Mouse (Mus musculus): Measurements from ENCODE around the gene Odf3b. TPM values are rescaled to one million over a fixed set of nuclear protein-coding genes. Genes with fewer than 3 reads are reported as not detected.
A peak's percentile ranks its signal among the peaks of the same experiment; 100 is the strongest.

The Odf3b gene
- 1.7 and 2.6 TPM in 2 replicates for polyA plus RNA-seq (2014; fragmentation: Nextera tagmentation; extraction: Ambion mirVana)

- peaks cover 32% of the 10 kb centered on the region for H3K27me3 ChIP-seq (ENCODE audit: control insufficient read depth, insufficient read depth, low read length)
- ATAC-seq (ENCODE audit: low FRiP score) (no peak; the same call in 1 of the 2 replicates), DNase-seq (ENCODE audit: low spot score) (peak; percentile 52)
- H3K4me1 ChIP-seq (replicated peaks; ENCODE audit: control insufficient read depth, insufficient read depth, low read length) = no peaks in the 10 kb centered on the region; the same call in 1 of the 2 replicates
- H3K36me3 ChIP-seq (ENCODE audit: control insufficient read depth, insufficient read depth, low read length) = no peaks in the 10 kb centered on the region
- H3K9ac ChIP-seq (ENCODE audit: low read depth, low read length) = peak within 1 kb of the TSS; percentile 35
- peak within 1 kb of the TSS; percentile 32 for H3K4me3 ChIP-seq (ENCODE audit: low read depth, low read length)
- no peaks in the 10 kb centered on the region for H3K9me3 ChIP-seq (ENCODE audit: control insufficient read depth, low read length)
- H3K27ac ChIP-seq (ENCODE audit: low read depth, low read length) = no peak within 1 kb of the TSS
- under 1% methylated on average over 33 of the region's 33 CpGs for WGBS
- peak within 1 kb of the TSS; percentile 62 for H3K4me2 ChIP-seq (replicated peaks; ENCODE audit: low read depth, low read length)
Measured at GRCm38 (mm10) chr15:89378831-89379401, at the start of gene Odf3b. TSS of gene Odf3b (minus strand) at chr15:89379282.

- ATAC-seq (ENCODE audit: low FRiP score) (no peak), DNase-seq (ENCODE audit: low spot score) (no peak)
- H3K4me3 ChIP-seq (ENCODE audit: low read depth, low read length) = peak overlapping the region; percentile 86
- no peaks in the 10 kb centered on the region for H3K9me3 ChIP-seq (ENCODE audit: control insufficient read depth, low read length)
- H3K36me3 ChIP-seq (ENCODE audit: control insufficient read depth, insufficient read depth, low read length) = peaks cover 7% of the 10 kb centered on the region; the same call in 1 of the 2 replicates
- peak overlapping the region; percentile 77; the same call in 1 of the 2 replicates for H3K9ac ChIP-seq (ENCODE audit: low read depth, low read length)
- peak overlapping the region; percentile 88 for H3K4me2 ChIP-seq (replicated peaks; ENCODE audit: low read depth, low read length)
- no peaks in the 10 kb centered on the region; the same call in 1 of the 2 replicates for H3K4me1 ChIP-seq (replicated peaks; ENCODE audit: control insufficient read depth, insufficient read depth, low read length)
- H3K27me3 ChIP-seq (ENCODE audit: control insufficient read depth, insufficient read depth, low read length) = no peaks in the 10 kb centered on the region
- no peak overlapping the region for H3K27ac ChIP-seq (ENCODE audit: low read depth, low read length)
- 77% methylated on average over 19 of the region's 19 CpGs for WGBS
Measured at GRCm38 (mm10) chr15:89428136-89428790, 49.2 kb upstream of the Odf3b start.

GRCm38 (mm10) chr15:89426716-89427115, 47.6 kb upstream of the Odf3b start:
- ATAC-seq (ENCODE audit: low FRiP score) (no peak), DNase-seq (ENCODE audit: low spot score) (no peak)
- Histone ChIP-seq H3K9ac (ENCODE audit: low read depth, low read length) (no peak overlapping the region), H3K27ac (ENCODE audit: low read depth, low read length) (no peak overlapping the region), H3K36me3 (ENCODE audit: control insufficient read depth, insufficient read depth, low read length) (peaks cover 7% of the 10 kb centered on the region; the same call in 1 of the 2 replicates), H3K4me2 (replicated peaks; ENCODE audit: low read depth, low read length) (no peak overlapping the region), H3K27me3 (ENCODE audit: control insufficient read depth, insufficient read depth, low read length) (no peaks in the 10 kb centered on the region), H3K4me1 (replicated peaks; ENCODE audit: control insufficient read depth, insufficient read depth, low read length) (no peaks in the 10 kb centered on the region; the same call in 1 of the 2 replicates), H3K4me3 (ENCODE audit: low read depth, low read length) (no peak overlapping the region), H3K9me3 (ENCODE audit: control insufficient read depth, low read length) (no peaks in the 10 kb centered on the region)
- WGBS = 90% methylated on average over 10 of the region's 10 CpGs

- WGBS = 23% methylated on average over 6 of the region's 6 CpGs
- Histone ChIP-seq H3K27ac (ENCODE audit: low read depth, low read length) (no peak within 1 kb of the TSS), H3K4me1 (replicated peaks; ENCODE audit: control insufficient read depth, insufficient read depth, low read length) (no peaks in the 10 kb centered on the region; the same call in 1 of the 2 replicates), H3K9ac (ENCODE audit: low read depth, low read length) (no peak within 1 kb of the TSS), H3K4me2 (replicated peaks; ENCODE audit: low read depth, low read length) (no peak within 1 kb of the TSS), H3K36me3 (ENCODE audit: control insufficient read depth, insufficient read depth, low read length) (peaks cover 7% of the 10 kb centered on the region; the same call in 1 of the 2 replicates), H3K4me3 (ENCODE audit: low read depth, low read length) (no peak within 1 kb of the TSS), H3K27me3 (ENCODE audit: control insufficient read depth, insufficient read depth, low read length) (no peaks in the 10 kb centered on the region), H3K9me3 (ENCODE audit: control insufficient read depth, low read length) (no peaks in the 10 kb centered on the region)
- ATAC-seq (ENCODE audit: low FRiP score) (no peak), DNase-seq (ENCODE audit: low spot score) (no peak)
Measured at GRCm38 (mm10) chr15:89425711-89426121, 46.6 kb upstream of the Odf3b start, which contains the start of gene Cpt1b. TSS of gene Cpt1b (minus strand) at chr15:89425863.

GRCm38 (mm10) chr15:89424621-89425020, 45.5 kb upstream of the Odf3b start:
- ATAC-seq (ENCODE audit: low FRiP score) (no peak), DNase-seq (ENCODE audit: low spot score) (no peak)
- H3K4me1 ChIP-seq (replicated peaks; ENCODE audit: control insufficient read depth, insufficient read depth, low read length) = no peaks in the 10 kb centered on the region
- peaks cover 8% of the 10 kb centered on the region; the same call in 1 of the 2 replicates for H3K36me3 ChIP-seq (ENCODE audit: control insufficient read depth, insufficient read depth, low read length)
- no peak overlapping the region for H3K27ac ChIP-seq (ENCODE audit: low read depth, low read length)
- no peak overlapping the region for H3K4me3 ChIP-seq (ENCODE audit: low read depth, low read length)
- 78% methylated on average over 8 of the region's 8 CpGs for WGBS
- no peaks in the 10 kb centered on the region for H3K9me3 ChIP-seq (ENCODE audit: control insufficient read depth, low read length)
- no peak overlapping the region for H3K4me2 ChIP-seq (replicated peaks; ENCODE audit: low read depth, low read length)
- no peaks in the 10 kb centered on the region for H3K27me3 ChIP-seq (ENCODE audit: control insufficient read depth, insufficient read depth, low read length)
- no peak overlapping the region for H3K9ac ChIP-seq (ENCODE audit: low read depth, low read length)

GRCm38 (mm10) chr15:89421938-89422337, 42.9 kb upstream of the Odf3b start:
- Histone ChIP-seq H3K4me2 (replicated peaks; ENCODE audit: low read depth, low read length) (no peak overlapping the region), H3K36me3 (ENCODE audit: control insufficient read depth, insufficient read depth, low read length) (peaks cover 5% of the 10 kb centered on the region; the same call in 1 of the 2 replicates), H3K27ac (ENCODE audit: low read depth, low read length) (no peak overlapping the region), H3K4me3 (ENCODE audit: low read depth, low read length) (no peak overlapping the region), H3K4me1 (replicated peaks; ENCODE audit: control insufficient read depth, insufficient read depth, low read length) (no peaks in the 10 kb centered on the region), H3K9ac (ENCODE audit: low read depth, low read length) (no peak overlapping the region), H3K9me3 (ENCODE audit: control insufficient read depth, low read length) (no peaks in the 10 kb centered on the region), H3K27me3 (ENCODE audit: control insufficient read depth, insufficient read depth, low read length) (no peaks in the 10 kb centered on the region)
- ATAC-seq (ENCODE audit: low FRiP score) (no peak), DNase-seq (ENCODE audit: low spot score) (no peak)
- 94% methylated on average over 9 of the region's 9 CpGs for WGBS

- Histone ChIP-seq H3K36me3 (ENCODE audit: control insufficient read depth, insufficient read depth, low read length) (no peaks in the 10 kb centered on the region), H3K4me3 (ENCODE audit: low read depth, low read length) (no peak overlapping the region), H3K4me1 (replicated peaks; ENCODE audit: control insufficient read depth, insufficient read depth, low read length) (no peaks in the 10 kb centered on the region), H3K9ac (ENCODE audit: low read depth, low read length) (no peak overlapping the region), H3K4me2 (replicated peaks; ENCODE audit: low read depth, low read length) (no peak overlapping the region), H3K27ac (ENCODE audit: low read depth, low read length) (no peak overlapping the region), H3K9me3 (ENCODE audit: control insufficient read depth, low read length) (no peaks in the 10 kb centered on the region), H3K27me3 (ENCODE audit: control insufficient read depth, insufficient read depth, low read length) (no peaks in the 10 kb centered on the region)
- no peak for ATAC-seq (ENCODE audit: low FRiP score)
- WGBS = 86% methylated on average over 8 of the region's 8 CpGs
- no peak for DNase-seq (ENCODE audit: low spot score)
Measured at GRCm38 (mm10) chr15:89415282-89415681, 36.2 kb upstream of the Odf3b start.

GRCm38 (mm10) chr15:89410118-89410517, 31.0 kb upstream of the Odf3b start, which contains the start of gene Syce3:
TSS of gene Syce3 (minus strand) at chr15:89410503.
- Histone ChIP-seq H3K9me3 (ENCODE audit: control insufficient read depth, low read length) (no peaks in the 10 kb centered on the region; the same call in 1 of the 2 replicates), H3K4me1 (replicated peaks; ENCODE audit: control insufficient read depth, insufficient read depth, low read length) (no peaks in the 10 kb centered on the region), H3K4me2 (replicated peaks; ENCODE audit: low read depth, low read length) (no peak within 1 kb of the TSS), H3K4me3 (ENCODE audit: low read depth, low read length) (no peak within 1 kb of the TSS), H3K27ac (ENCODE audit: low read depth, low read length) (no peak within 1 kb of the TSS), H3K9ac (ENCODE audit: low read depth, low read length) (no peak within 1 kb of the TSS), H3K36me3 (ENCODE audit: control insufficient read depth, insufficient read depth, low read length) (no peaks in the 10 kb centered on the region), H3K27me3 (ENCODE audit: control insufficient read depth, insufficient read depth, low read length) (no peaks in the 10 kb centered on the region)
- no peak for ATAC-seq (ENCODE audit: low FRiP score)
- DNase-seq (ENCODE audit: low spot score) = no peak
- 82% methylated on average over 22 of the region's 24 CpGs for WGBS

Data from hindbrain, embryonic 11.5 days (tissue).